Mouse (Mus musculus) hindbrain, embryonic 16.5 days (tissue): Measurements from ENCODE around the gene Olfr996. TPM values are rescaled to one million over a fixed set of nuclear protein-coding genes. Genes with fewer than 3 reads are reported as not detected.

Experiments
- polyA plus RNA-seq: library from polyadenylated mRNA; unstranded; fragments of >200 nt; fragmentation: Nextera tagmentation; extraction: Ambion mirVana; gene quantifications from 2 replicates; pipeline ENCODE4 v1.2.1, GENCODE M21; 2015

Olfr996 gene
- polyA plus RNA-seq, 1 experiment from 2014 or later: not detected

Other genes starting within 250 kb of the Olfr996 start
- not detected in 2 replicates for gene Olfr987, start 239.9 kb upstream of the Olfr996 start, polyA plus RNA-seq
- gene Olfr988, start 216.0 kb upstream of the Olfr996 start, polyA plus RNA-seq: not detected in 2 replicates
- gene Olfr992, start 169.7 kb upstream of the Olfr996 start, polyA plus RNA-seq: not detected in 2 replicates
- gene Olfr993, start 164.3 kb upstream of the Olfr996 start, polyA plus RNA-seq: not detected in 2 replicates
- not detected in 2 replicates for gene Olfr994, start 142.8 kb upstream of the Olfr996 start, polyA plus RNA-seq
- not detected in 2 replicates for gene Olfr995, start 135.6 kb upstream of the Olfr996 start, polyA plus RNA-seq
- gene 4833423E24Rik, start 60.2 kb upstream of the Olfr996 start, polyA plus RNA-seq: 0.09 and 0.28 TPM in 2 replicates
- gene Olfr998, start 9.7 kb downstream of the Olfr996 start, polyA plus RNA-seq: not detected in 2 replicates
- gene Olfr1000, start 32.7 kb downstream of the Olfr996 start, polyA plus RNA-seq: not detected in 2 replicates
- not detected in 2 replicates for gene Olfr1002, start 71.5 kb downstream of the Olfr996 start, polyA plus RNA-seq
- gene Olfr154, start 85.2 kb downstream of the Olfr996 start, polyA plus RNA-seq: not detected in 2 replicates
- gene Olfr1006, start 99.6 kb downstream of the Olfr996 start, polyA plus RNA-seq: not detected in 2 replicates
- not detected in 2 replicates for gene Olfr1008, start 110.2 kb downstream of the Olfr996 start, polyA plus RNA-seq
- not detected in 2 replicates for gene Olfr1009, start 136.2 kb downstream of the Olfr996 start, polyA plus RNA-seq
- gene Olfr1012, start 183.6 kb downstream of the Olfr996 start, polyA plus RNA-seq: not detected in 2 replicates
- not detected in 2 replicates for gene Olfr1013, start 187.9 kb downstream of the Olfr996 start, polyA plus RNA-seq
- not detected in 2 replicates for gene Olfr1014, start 193.5 kb downstream of the Olfr996 start, polyA plus RNA-seq
- gene Olfr1015, start 202.8 kb downstream of the Olfr996 start, polyA plus RNA-seq: not detected in 2 replicates
- gene Olfr1016, start 223.3 kb downstream of the Olfr996 start, polyA plus RNA-seq: not detected in 2 replicates
- not detected in 2 replicates for gene Olfr1018, start 239.3 kb downstream of the Olfr996 start, polyA plus RNA-seq